Mouse (Mus musculus) retina, embryonic 14.5 days (tissue): ENCODE data around the gene Sox6.
"Not testable (repeated sequence)": the region's sequence is repeated elsewhere in the genome, so short reads cannot be mapped to it uniquely, and the experiment has no call there.

ENCODE experiments used
- DNase-seq: peaks from one replicate; pipeline ENCODE4 v3.0.0-alpha.2; 2015; ENCODE audit warnings: low spot score

Gene Sox6

DNA sequence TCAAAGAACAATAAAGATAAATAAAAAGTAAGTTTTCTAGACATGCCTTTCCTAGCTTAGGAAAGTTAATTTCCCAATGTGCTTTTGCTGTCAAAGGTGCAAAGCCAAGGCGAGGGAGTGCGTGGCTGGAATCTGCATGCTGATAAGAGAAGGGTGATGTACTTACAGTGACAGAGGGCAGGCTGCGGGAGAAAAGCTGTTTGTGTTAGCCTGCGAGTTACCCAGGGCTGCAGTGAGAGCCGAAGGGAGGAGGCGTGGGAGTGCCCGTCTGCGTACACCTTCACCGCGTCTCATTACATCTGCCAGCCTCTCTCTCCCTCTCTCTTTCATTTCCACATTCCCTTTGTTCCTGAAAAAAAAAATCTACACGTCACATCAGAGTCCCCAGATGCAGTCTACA is at the start of gene Sox6:
Sox6 (minus strand) TSS at position 286 of the 400 bp plus-strand sequence.
- peak; percentile 42 for DNase-seq

DNA sequence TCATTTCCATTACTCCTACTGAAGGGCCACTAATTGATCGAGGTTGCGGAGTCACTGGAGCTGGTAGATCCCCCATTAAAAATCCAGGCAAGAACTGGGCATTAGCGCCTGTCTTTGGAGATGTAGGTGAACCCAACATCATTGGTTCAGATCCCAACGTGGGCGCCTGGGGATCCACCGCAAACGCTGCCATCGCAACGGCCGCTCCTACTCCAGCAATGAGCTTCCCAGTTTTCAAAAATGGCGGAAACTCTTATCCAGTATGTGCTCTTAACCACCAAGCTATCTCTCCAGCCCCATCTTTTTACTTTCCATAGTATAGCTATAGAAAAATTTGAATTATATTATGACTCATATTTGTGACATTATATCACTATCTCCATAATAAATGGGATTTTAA is 45.8 kb upstream of the Sox6 start, which contains the start of gene Gm4353:
Gm4353 (minus strand) TSS at position 270 of the 400 bp plus-strand sequence.
- not testable (repeated sequence) for DNase-seq

- DNase-seq = no peak
Measured at GRCm38 (mm10) chr7:116060739-116061138, 22.1 kb upstream of the Sox6 start.

GRCm38 (mm10) chr7:116040470-116041019 is 1.9 kb upstream of the Sox6 start:
- DNase-seq = no peak

DNA sequence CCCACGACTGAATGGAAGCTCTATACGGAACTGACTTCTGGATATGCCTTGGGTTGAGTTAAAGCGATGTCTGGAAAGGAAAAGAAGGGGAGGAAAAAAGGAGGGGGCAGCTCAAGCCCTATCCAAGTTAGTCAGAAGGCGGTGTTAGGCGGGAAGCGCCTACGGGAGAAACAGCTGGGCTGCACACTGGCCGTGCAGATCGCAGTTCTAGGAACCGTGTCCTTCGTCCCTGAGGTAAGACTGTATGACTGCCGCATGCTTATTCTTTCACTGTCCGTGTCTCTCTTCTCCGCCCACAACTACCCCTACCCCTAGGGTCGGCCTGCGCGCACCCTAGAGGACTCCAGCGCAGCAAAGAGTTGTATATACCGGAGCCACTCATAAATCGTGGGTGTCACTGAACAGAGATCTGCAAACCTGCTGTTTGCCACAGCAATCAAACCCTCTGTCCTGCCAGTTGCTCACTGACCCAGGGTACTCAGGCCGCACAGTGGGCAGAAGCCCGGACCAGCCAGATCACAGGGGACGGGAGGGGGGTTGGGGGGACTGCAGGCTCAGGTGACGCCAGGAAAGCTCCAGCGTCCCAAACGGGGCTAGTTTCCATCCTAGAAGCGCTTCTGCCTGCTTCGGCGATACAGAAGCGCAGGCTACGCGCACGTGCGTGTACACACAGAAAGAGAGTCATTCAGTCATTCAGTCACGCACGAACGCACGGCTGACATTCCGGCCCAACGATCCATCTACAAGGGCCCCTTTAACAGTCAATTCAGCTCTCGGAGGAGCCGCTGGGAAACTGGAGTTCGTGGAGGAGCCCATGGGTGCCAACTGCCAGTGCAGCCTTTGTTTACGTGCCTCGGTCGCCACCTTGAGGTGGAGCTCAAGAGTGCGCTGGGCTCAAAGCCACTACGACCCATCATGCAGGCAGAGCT is 1.2 kb upstream of the Sox6 start:
- DNase-seq = peak; percentile 91

- DNase-seq = no peak
Measured at GRCm38 (mm10) chr7:116039196-116039537, 571 bp upstream of the Sox6 start, which contains the start of gene 1110004F10Rik. Gene 1110004F10Rik (plus strand): TSS chr7:116039397.

GRCm38 (mm10) chr7:116038024-116038423 is 572 bp downstream of the Sox6 start:
- DNase-seq = peak; percentile 25

GRCm38 (mm10) chr7:116036591-116037555 is 1.7 kb downstream of the Sox6 start:
- no peak for DNase-seq

DNA sequence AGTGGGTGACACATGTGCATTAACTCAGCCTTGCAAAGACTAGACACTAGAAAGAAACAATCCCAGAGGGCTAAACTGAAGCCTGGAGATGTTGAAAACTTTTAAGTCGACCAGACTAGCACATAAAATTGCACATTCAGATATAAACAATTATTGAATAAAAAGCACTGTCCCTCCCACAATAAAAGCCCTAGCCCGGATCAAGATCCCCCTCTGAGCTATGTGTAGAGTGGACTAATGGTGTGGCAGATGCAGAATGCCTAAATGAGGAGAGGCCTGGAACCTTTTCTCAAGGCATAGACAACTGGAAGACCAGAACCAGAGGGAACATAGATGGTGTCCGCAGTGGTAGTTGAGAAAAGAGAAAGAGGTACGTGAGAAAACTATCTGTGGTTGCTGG is 3.1 kb downstream of the Sox6 start:
- DNase-seq = no peak

- DNase-seq = peak; percentile 68
Measured at GRCm38 (mm10) chr7:116034282-116034758, 4.3 kb downstream of the Sox6 start.

DNA sequence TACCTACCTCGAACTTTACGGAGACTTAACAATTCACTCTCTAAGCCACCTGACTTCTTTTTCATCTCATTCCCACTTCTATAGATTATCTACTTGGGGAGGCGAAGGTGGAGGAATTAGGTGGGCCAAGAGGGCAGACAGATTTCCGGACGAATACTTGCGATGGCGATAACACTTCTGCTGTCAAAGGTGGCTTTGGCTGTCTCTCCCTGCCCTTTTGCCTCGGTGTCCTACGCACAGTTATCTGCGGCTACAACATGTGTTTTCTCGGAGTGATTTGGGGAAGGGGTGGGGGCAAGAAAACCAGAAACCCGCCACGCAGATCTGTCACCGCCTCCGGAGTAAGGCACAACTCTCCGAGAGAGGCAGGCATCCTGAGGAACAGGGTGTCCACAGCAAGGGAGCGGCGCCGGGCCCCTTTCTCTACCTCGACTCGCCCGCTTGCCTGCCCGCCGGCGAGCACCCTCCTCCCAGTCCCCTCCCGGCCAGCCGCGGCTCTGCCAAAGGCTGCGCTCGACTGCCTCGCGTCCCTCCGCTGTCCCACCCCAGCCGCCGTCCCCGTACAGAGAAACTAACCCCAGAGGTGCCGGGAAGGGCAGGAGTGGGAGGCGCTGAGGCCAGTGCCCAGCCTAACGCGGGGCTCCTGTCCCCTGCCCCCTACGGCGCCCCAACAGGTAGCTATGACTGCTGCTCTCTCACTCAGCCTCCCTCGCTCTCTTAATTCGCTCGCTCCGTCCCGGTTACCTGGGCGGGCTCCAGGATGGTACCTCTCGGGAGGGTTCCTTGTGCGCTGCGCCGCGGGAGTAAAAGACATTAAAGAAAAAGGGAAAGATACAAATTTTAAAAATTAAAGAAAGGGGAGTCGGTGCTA is 5.0 kb downstream of the Sox6 start:
- peak; percentile 62 for DNase-seq

- peak; percentile 89 for DNase-seq
Measured at GRCm38 (mm10) chr7:116032596-116033307, 5.8 kb downstream of the Sox6 start.

- peak; percentile 65 for DNase-seq
Measured at GRCm38 (mm10) chr7:116031718-116032595, 6.6 kb downstream of the Sox6 start.

DNA sequence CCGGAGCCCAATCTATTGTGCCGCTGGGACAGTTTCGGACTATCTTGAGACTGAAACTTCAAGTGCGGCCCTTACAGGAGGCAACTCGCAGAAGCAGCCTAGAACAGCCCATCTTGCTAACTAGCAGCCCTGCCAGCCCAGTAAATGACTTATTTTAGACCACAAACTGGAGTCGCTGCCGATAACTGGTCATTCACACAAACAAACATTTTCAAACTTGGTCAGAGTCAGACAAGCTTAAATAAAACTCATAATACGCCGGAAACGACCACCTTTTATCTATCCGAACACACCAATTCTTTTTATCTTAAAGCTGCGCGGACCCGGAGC is 7.2 kb downstream of the Sox6 start:
- DNase-seq = no peak

GRCm38 (mm10) chr7:116030597-116031387 is 7.8 kb downstream of the Sox6 start:
- DNase-seq = peak; percentile 45

GRCm38 (mm10) chr7:116029991-116030390 is 8.6 kb downstream of the Sox6 start:
- DNase-seq = no peak

- no peak for DNase-seq
Measured at GRCm38 (mm10) chr7:116002726-116003125, 35.9 kb downstream of the Sox6 start.

- no peak for DNase-seq
Measured at GRCm38 (mm10) chr7:115988109-115988779, 50.4 kb downstream of the Sox6 start.
